Mouse (Mus musculus) MEL (cell line): ENCODE data around the gene Grin2b. TPM values are rescaled to one million over a fixed set of nuclear protein-coding genes. Genes with fewer than 3 reads are reported as not detected.

ENCODE experiments used
- DNase-seq: peaks from one replicate; pipeline ENCODE4 v3.0.0; 2011; ENCODE audit warnings: low read depth, low spot score
- H3K27ac ChIP-seq: 2 replicates; pipeline ENCODE4 v1.5.1; 2012; ENCODE audit warnings: low read depth, mild to moderate bottlenecking, control low read depth, low read length, moderate library complexity; ENCODE audit not compliant: control insufficient read depth
- H3K27me3 ChIP-seq, 2 experiments: fragments of 150-350 bp in 1 of 2; sonication (generic) in 1 of 2; 2 replicates each; pipeline ENCODE4 v1.6.1; 2012; ENCODE audit warnings: low read length in 2 of 2, mild to moderate bottlenecking in 2 of 2, improper control_type of control experiment in 1 of 2, moderate library complexity in 1 of 2; ENCODE audit not compliant: insufficient read depth in 2 of 2, control insufficient read depth in 1 of 2
- H3K36me3 ChIP-seq, 2 experiments: 2 replicates each; pipeline ENCODE4 v1.6.1; 2012 to 2014; ENCODE audit warnings: low read length in 2 of 2, improper control_type of control experiment in 1 of 2, inconsistent platforms in 1 of 2, mild to moderate bottlenecking in 1 of 2; ENCODE audit not compliant: insufficient read depth in 2 of 2, control insufficient read depth in 1 of 2
- H3K4me1 ChIP-seq, 2 experiments: fragments of 150-350 bp in 1 of 2; sonication (generic) in 1 of 2; 2 replicates each; pipeline ENCODE4 v1.6.1; 2012; ENCODE audit warnings: low read length in 2 of 2, improper control_type of control experiment in 1 of 2, mild to moderate bottlenecking in 1 of 2; ENCODE audit not compliant: insufficient read depth in 2 of 2, control insufficient read depth in 1 of 2
- H3K4me3 ChIP-seq, 2 experiments: fragments of 150-350 bp in 1 of 2; sonication (generic) in 1 of 2; 2 replicates each; pipeline ENCODE4 v1.5.1; 2012; ENCODE audit warnings: low read depth in 2 of 2, low read length in 2 of 2, mild to moderate bottlenecking in 2 of 2, moderate library complexity in 2 of 2, control low read depth in 1 of 2, improper control_type of control experiment in 1 of 2; ENCODE audit not compliant: control insufficient read depth in 1 of 2, insufficient read depth in 1 of 2
- H3K79me2 ChIP-seq: 2 replicates; pipeline ENCODE4 v1.6.1; 2012; ENCODE audit warnings: mild to moderate bottlenecking, low read length, moderate library complexity; ENCODE audit not compliant: control insufficient read depth, poor library complexity, insufficient read depth
- H3K9ac ChIP-seq: 2 replicates; pipeline ENCODE4 v1.6.1; 2012; ENCODE audit warnings: low read depth, mild to moderate bottlenecking, control low read depth, low read length, moderate library complexity; ENCODE audit not compliant: control insufficient read depth, poor library complexity, severe bottlenecking
- H3K9me3 ChIP-seq: fragments of 150-350 bp; sonication (generic); replicated peaks from 2 replicates; pipeline ENCODE4 v1.6.1; 2012; ENCODE audit warnings: mild to moderate bottlenecking, low read length, improper control_type of control experiment, moderate library complexity; ENCODE audit not compliant: insufficient read depth
- BHLHE40 ChIP-seq: IDR thresholded peaks from 2 replicates; pipeline ENCODE4 v1.6.1; 2012; ENCODE audit warnings: low read depth, mild to moderate bottlenecking, inconsistent platforms, low read length, improper control_type of control experiment, borderline replicate concordance
- CHD1 ChIP-seq: IDR thresholded peaks from 2 replicates; pipeline ENCODE4 v1.6.1; 2012; ENCODE audit warnings: low read depth, mild to moderate bottlenecking, inconsistent platforms, low read length, improper control_type of control experiment
- E2F4 ChIP-seq: IDR thresholded peaks from 2 replicates; pipeline ENCODE4 v1.6.1; 2011; ENCODE audit warnings: low read depth, low read length, improper control_type of control experiment, borderline replicate concordance
- ETS1 ChIP-seq: IDR thresholded peaks from 2 replicates; pipeline ENCODE4 v1.6.1; 2012; ENCODE audit warnings: low read depth, mild to moderate bottlenecking, inconsistent platforms, low read length, improper control_type of control experiment, moderate library complexity
- GABPA ChIP-seq: IDR thresholded peaks from 2 replicates; pipeline ENCODE4 v1.6.1; 2012; ENCODE audit warnings: low read depth, mild to moderate bottlenecking, inconsistent platforms, low read length, improper control_type of control experiment, moderate library complexity
- GATA1 ChIP-seq: IDR thresholded peaks from 2 replicates; pipeline ENCODE4 v1.6.1; 2011; ENCODE audit warnings: low read depth, low read length, improper control_type of control experiment
- HCFC1 ChIP-seq: IDR thresholded peaks from 2 replicates; pipeline ENCODE4 v1.6.1; 2012; ENCODE audit warnings: low read depth, mild to moderate bottlenecking, inconsistent platforms, low read length, improper control_type of control experiment, moderate library complexity
- MAFK ChIP-seq: IDR thresholded peaks from 2 replicates; pipeline ENCODE4 v1.6.1; 2011; ENCODE audit warnings: low read depth, mild to moderate bottlenecking, low read length, improper control_type of control experiment, borderline replicate concordance
- MAX ChIP-seq: IDR thresholded peaks from 2 replicates; pipeline ENCODE4 v1.6.1; 2011; ENCODE audit warnings: low read length, improper control_type of control experiment
- MAZ ChIP-seq: IDR thresholded peaks from 2 replicates; pipeline ENCODE4 v1.6.1; 2012; ENCODE audit warnings: low read depth, mild to moderate bottlenecking, inconsistent platforms, low read length, improper control_type of control experiment
- MEF2A ChIP-seq: IDR thresholded peaks from 2 replicates; pipeline ENCODE4 v1.6.1; 2014; ENCODE audit warnings: low read depth, mild to moderate bottlenecking, inconsistent platforms, low read length, improper control_type of control experiment; ENCODE audit not compliant: poor library complexity, insufficient replicate concordance, severe bottlenecking; ENCODE audit errors: extremely low read depth
- MXI1 ChIP-seq: IDR thresholded peaks from 2 replicates; pipeline ENCODE4 v1.6.1; 2011; ENCODE audit warnings: mild to moderate bottlenecking, low read depth, low read length, improper control_type of control experiment
- MYC ChIP-seq: IDR thresholded peaks from 2 replicates; pipeline ENCODE4 v1.6.1; 2011; ENCODE audit warnings: low read depth, mild to moderate bottlenecking, low read length, improper control_type of control experiment, moderate library complexity
- NELFE ChIP-seq: IDR thresholded peaks from 2 replicates; pipeline ENCODE4 v1.6.1; 2011; ENCODE audit warnings: low read depth, low read length, improper control_type of control experiment
- NRF1 ChIP-seq: IDR thresholded peaks from 2 replicates; pipeline ENCODE4 v1.6.1; 2014; ENCODE audit warnings: low read depth, mild to moderate bottlenecking, inconsistent platforms, low read length, improper control_type of control experiment, moderate library complexity; ENCODE audit not compliant: poor library complexity, insufficient read depth, severe bottlenecking
- POLR2A ChIP-seq, 2 experiments: IDR thresholded peaks; 2 replicates each; pipeline ENCODE4 v1.6.1; 2011 to 2012; ENCODE audit warnings: low read length in 2 of 2, mild to moderate bottlenecking in 2 of 2, control low read depth in 1 of 2, improper control_type of control experiment in 1 of 2, low read depth in 1 of 2, moderate library complexity in 1 of 2; ENCODE audit not compliant: control insufficient read depth in 1 of 2, insufficient read depth in 1 of 2, poor library complexity in 1 of 2
- SIN3A ChIP-seq: IDR thresholded peaks from 2 replicates; pipeline ENCODE4 v1.6.1; 2012; ENCODE audit warnings: low read length, improper control_type of control experiment, inconsistent platforms
- TAL1 ChIP-seq: IDR thresholded peaks from 2 replicates; pipeline ENCODE4 v1.6.1; 2012; ENCODE audit warnings: mild to moderate bottlenecking, inconsistent platforms, low read length, moderate library complexity, mixed read lengths
- TCF12 ChIP-seq: IDR thresholded peaks from 2 replicates; pipeline ENCODE4 v1.6.1; 2014; ENCODE audit warnings: low read depth, mild to moderate bottlenecking, inconsistent platforms, low read length, improper control_type of control experiment, moderate library complexity
- USF1 ChIP-seq: IDR thresholded peaks from 2 replicates; pipeline ENCODE4 v1.6.1; 2014; ENCODE audit warnings: low read depth, mild to moderate bottlenecking, inconsistent platforms, low read length, improper control_type of control experiment, moderate library complexity
- USF2 ChIP-seq, 2 experiments: IDR thresholded peaks; 2 replicates each; pipeline ENCODE4 v1.6.1; 2011 to 2012; ENCODE audit warnings: improper control_type of control experiment in 2 of 2, low read length in 2 of 2, borderline replicate concordance in 1 of 2, inconsistent platforms in 1 of 2, low read depth in 1 of 2, mild to moderate bottlenecking in 1 of 2; ENCODE audit not compliant: insufficient read depth in 1 of 2
- ZC3H11A ChIP-seq: IDR thresholded peaks from 2 replicates; pipeline ENCODE4 v1.6.1; 2012; ENCODE audit warnings: low read depth, mild to moderate bottlenecking, inconsistent platforms, low read length, improper control_type of control experiment
- ZKSCAN1 ChIP-seq: IDR thresholded peaks from 2 replicates; pipeline ENCODE4 v1.6.1; 2012; ENCODE audit warnings: low read depth, mild to moderate bottlenecking, inconsistent platforms, low read length, improper control_type of control experiment, moderate library complexity
- ZMIZ1 ChIP-seq: IDR thresholded peaks from 2 replicates; pipeline ENCODE4 v1.6.1; 2012; ENCODE audit warnings: low read depth, mild to moderate bottlenecking, inconsistent platforms, low read length, improper control_type of control experiment, moderate library complexity
- ZNF384 ChIP-seq: IDR thresholded peaks from 2 replicates; pipeline ENCODE4 v1.6.1; 2012; ENCODE audit warnings: low read depth, mild to moderate bottlenecking, inconsistent platforms, low read length, improper control_type of control experiment
- polyA plus RNA-seq, 2 experiments: library from polyadenylated mRNA; stranded (reverse) in 1 of 2; unstranded in 1 of 2; fragments of >175 nt in 1 of 2; fragments of >200 nt in 1 of 2; gene quantifications; 2 replicates each; pipeline versions ENCODE4 v1.2.1 to v1.2.4; 2012; ENCODE audit warnings: low replicate concordance in 2 of 2, low read depth in 1 of 2; ENCODE audit not compliant: insufficient read length in 2 of 2, insufficient read depth in 1 of 2, missing spikeins in 1 of 2
- total RNA-seq: library from RNA; depleted of rRNA; stranded (reverse); fragments of 300-350 nt; gene quantifications from 2 replicates; pipeline ENCODE4 v1.2.3, GENCODE M21; 2012

Grin2b gene
- total and polyA plus RNA-seq, 3 experiments: not detected

DNA sequence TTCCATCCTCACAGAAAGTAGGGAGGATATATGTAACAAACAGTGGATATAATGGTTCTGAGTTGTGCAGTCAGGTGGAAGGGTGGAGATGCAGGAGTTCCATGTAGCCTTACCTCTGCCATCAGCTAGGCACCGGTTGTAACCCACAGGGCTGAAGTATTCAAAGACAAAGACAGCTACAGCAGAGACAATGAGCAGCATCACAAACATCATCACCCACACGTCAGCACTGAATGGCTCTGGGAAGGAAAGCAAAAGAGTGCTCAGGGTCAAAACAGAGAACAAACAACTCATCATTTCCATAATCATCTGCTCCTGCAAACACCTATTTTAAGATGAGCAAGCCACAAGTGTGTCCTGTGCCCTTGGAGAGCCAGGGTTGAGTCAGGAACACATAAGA lies 398.6 kb downstream of the Grin2b start:
- TF ChIP-seq SIN3A (no peak), MAX (no peak), GABPA (no peak), ZMIZ1 (no peak), E2F4 (no peak), GATA1 (no peak), ETS1 (no peak), CHD1 (no peak), TAL1 (no peak), TCF12 (no peak), NELFE (no peak), HCFC1 (no peak), USF2 (IDR thresholded peaks at IDR 0.05; ENCODE audit: borderline replicate concordance in 1 of 2, insufficient read depth in 1 of 2, low read depth in 1 of 2, low read length in 2 of 2) (no peak), POLR2A (IDR thresholded peaks at IDR 0.05; ENCODE audit: control insufficient read depth in 1 of 2, insufficient read depth in 1 of 2, low read depth in 1 of 2, low read length in 2 of 2, poor library complexity in 1 of 2) (no peak), MYC (no peak), MAZ (no peak), ZNF384 (no peak), NRF1 (no peak)
- H3K79me2 ChIP-seq: no peaks in the 10 kb centered on the region
- H3K27ac ChIP-seq: no peak overlapping the region
- H3K9ac ChIP-seq: no peak overlapping the region
- no peak overlapping the region for H3K4me3 ChIP-seq
- no peaks in the 10 kb centered on the region for H3K9me3 ChIP-seq
- no peaks in the 10 kb centered on the region for H3K27me3 ChIP-seq
- no peaks in the 10 kb centered on the region for H3K4me1 ChIP-seq
- no peaks in the 10 kb centered on the region for H3K36me3 ChIP-seq
- no peak for DNase-seq

DNA sequence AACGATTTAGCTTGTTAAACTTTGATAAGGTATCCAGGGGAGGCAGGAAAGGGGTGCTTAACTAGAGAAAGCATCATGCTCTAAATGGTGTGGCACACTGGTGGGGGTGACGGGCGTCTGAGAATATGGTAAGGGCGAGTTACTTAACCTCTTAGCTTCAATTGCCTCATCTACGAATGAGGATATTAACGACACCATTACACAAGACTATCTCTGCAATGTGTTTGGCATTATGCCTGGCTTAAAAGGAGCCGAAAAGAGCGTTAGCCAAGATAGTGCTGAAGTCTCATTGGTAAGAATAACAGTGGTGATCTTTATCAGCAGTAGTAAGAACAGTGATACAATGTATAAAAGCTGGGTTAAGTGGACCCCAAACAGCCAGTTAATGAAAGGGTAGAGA lies 405.7 kb downstream of the Grin2b start:
- Histone ChIP-seq H3K4me3 (no peak overlapping the region), H3K9me3 (no peaks in the 10 kb centered on the region), H3K4me1 (no peaks in the 10 kb centered on the region), H3K27ac (no peak overlapping the region), H3K36me3 (no peaks in the 10 kb centered on the region), H3K9ac (no peak overlapping the region), H3K79me2 (no peaks in the 10 kb centered on the region), H3K27me3 (no peaks in the 10 kb centered on the region)
- TF ChIP-seq USF1 (no peak), MAFK (no peak), BHLHE40 (no peak), USF2 (IDR thresholded peaks at IDR 0.05; ENCODE audit: borderline replicate concordance in 1 of 2, insufficient read depth in 1 of 2, low read depth in 1 of 2, low read length in 2 of 2) (no peak), TAL1 (no peak), MEF2A (no peak), MYC (no peak), CHD1 (no peak), MXI1 (no peak), ZKSCAN1 (no peak), SIN3A (no peak), ZC3H11A (no peak), TCF12 (no peak), NELFE (no peak)
- no peak for DNase-seq
